Mouse (Mus musculus): ENCODE measurements around the gene Gm49398. TPM values are rescaled to one million over a fixed set of nuclear protein-coding genes. Genes with fewer than 3 reads are reported as not detected.

The Gm49398 gene
- polyA plus RNA-seq (2011; ENCODE audit: insufficient read depth, insufficient read length, low read depth, missing spikeins), result not detected in 2 replicates

DNA sequence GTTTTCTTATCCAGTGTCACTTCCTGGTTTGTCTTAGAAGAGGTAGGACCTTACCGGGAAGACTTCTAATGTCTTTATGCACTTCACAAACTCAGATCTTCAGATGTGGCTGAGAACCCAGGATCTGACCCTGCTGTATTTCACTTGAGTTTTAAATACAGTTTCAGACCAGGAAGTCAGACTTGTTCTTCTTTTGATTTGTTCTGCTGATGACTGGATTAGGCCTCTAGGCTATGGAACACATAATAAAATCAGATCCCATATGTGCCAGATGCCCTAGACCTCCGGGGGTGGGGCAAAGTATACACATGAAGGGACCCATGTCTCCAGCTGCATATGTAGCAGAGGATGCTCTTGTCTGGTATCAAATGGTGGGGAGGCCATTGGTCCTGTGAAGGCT lies at the start of gene Gm49398:
TSS of gene Gm49398 (minus strand) at position 101 of the 400 bp plus-strand sequence.
- no peak within 1 kb of the TSS for H3K27ac ChIP-seq (ENCODE audit: insufficient read depth, low read length)
- no peak within 1 kb of the TSS for H3K9ac ChIP-seq (ENCODE audit: low read depth, poor library complexity, severe bottlenecking)
- no peaks in the 10 kb centered on the region for H3K9me3 ChIP-seq (replicated peaks; ENCODE audit: control insufficient read depth, insufficient read depth, low read length, poor library complexity, severe bottlenecking)
- no peak within 1 kb of the TSS for H3K4me3 ChIP-seq (ENCODE audit: low read depth, low read length)
- no peaks in the 10 kb centered on the region for H3K36me3 ChIP-seq (ENCODE audit: control insufficient read depth, insufficient read depth, low read length, poor library complexity, severe bottlenecking)
- no peaks in the 10 kb centered on the region for H3K4me1 ChIP-seq (ENCODE audit: control insufficient read depth, insufficient read depth, low read length)
- no peaks in the 10 kb centered on the region for H3K27me3 ChIP-seq (ENCODE audit: control insufficient read depth, insufficient read depth, low read length, poor library complexity, severe bottlenecking)
- TF ChIP-seq POLR2A (IDR thresholded peaks at IDR 0.05; ENCODE audit: insufficient read depth, low read length), result no peak
- no peak for TF ChIP-seq CTCF (IDR thresholded peaks at IDR 0.05; ENCODE audit: low read depth, low read length)
- TF ChIP-seq EP300 (IDR thresholded peaks at IDR 0.05; ENCODE audit: insufficient read depth, low read depth, low read length), result no peak

DNA sequence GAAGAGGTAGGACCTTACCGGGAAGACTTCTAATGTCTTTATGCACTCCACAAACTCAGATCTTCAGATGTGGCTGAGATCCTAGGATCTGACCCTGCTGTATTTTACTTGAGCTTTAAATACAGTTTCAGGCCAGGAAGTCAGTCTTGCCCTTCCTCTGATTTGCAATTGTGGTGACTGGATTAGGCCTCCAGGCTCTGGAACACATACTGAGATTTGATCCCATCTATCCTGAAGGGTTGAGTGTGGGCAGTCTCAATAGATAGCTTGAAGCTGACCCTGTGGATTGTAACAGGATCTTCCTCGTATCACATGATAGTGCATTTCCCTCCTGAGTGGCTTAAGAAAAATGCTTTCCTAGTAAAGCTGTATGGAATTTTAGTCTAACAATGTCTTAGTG lies 33.4 kb downstream of the Gm49398 start, which contains the start of gene Cts8:
TSS of gene Cts8 (minus strand) at position 101 of the 400 bp plus-strand sequence.
- Histone ChIP-seq H3K27ac (ENCODE audit: insufficient read depth, low read length) (no peak within 1 kb of the TSS), H3K9me3 (replicated peaks; ENCODE audit: control insufficient read depth, insufficient read depth, low read length, poor library complexity, severe bottlenecking) (no peaks in the 10 kb centered on the region), H3K4me1 (ENCODE audit: control insufficient read depth, insufficient read depth, low read length) (no peaks in the 10 kb centered on the region), H3K27me3 (ENCODE audit: control insufficient read depth, insufficient read depth, low read length, poor library complexity, severe bottlenecking) (no peaks in the 10 kb centered on the region), H3K36me3 (ENCODE audit: control insufficient read depth, insufficient read depth, low read length, poor library complexity, severe bottlenecking) (no peaks in the 10 kb centered on the region), H3K4me3 (ENCODE audit: low read depth, low read length) (no peak within 1 kb of the TSS), H3K9ac (ENCODE audit: low read depth, poor library complexity, severe bottlenecking) (no peak within 1 kb of the TSS)
- TF ChIP-seq EP300 (IDR thresholded peaks at IDR 0.05; ENCODE audit: insufficient read depth, low read depth, low read length) (no peak), POLR2A (IDR thresholded peaks at IDR 0.05; ENCODE audit: insufficient read depth, low read length) (no peak), CTCF (IDR thresholded peaks at IDR 0.05; ENCODE audit: low read depth, low read length) (no peak)

DNA sequence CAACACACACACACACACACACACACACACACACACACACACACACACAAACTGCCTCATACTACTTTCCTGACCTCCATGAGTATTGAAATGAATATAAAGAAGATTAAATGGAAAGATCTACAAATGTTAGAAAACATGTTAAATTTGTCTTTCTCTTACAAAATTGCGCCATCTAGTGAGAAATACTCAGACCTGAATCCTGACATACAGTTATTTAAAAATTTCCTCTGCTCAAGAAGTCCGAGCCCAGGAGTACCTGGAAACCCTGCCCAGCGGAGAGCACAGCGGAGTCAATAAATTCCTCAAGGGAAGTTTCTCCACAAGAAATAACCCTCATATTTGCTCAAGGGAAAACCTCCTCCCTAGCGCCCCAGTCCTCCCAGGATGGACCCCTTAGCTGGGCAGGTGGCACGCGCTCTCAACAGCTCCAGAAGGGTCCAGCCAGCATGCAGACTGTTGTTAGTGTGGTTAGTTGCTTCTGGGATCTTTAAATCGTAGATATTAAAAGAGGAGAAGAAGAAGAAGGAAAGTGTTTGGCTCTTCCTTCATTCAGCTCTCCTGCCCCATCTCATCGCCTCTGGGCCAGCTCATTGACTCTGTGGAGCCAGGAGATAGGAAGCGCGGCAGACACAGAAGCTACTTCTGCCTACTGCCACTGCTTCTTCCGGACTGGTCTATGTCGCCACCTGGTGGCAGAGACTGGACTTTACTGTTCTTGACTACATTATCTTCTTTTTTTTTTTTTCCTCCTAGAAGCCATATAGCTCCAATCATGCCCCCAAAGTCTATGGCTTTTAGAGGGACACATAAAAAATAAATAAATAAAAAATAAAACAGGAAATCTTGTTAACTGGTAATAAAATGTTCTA lies 47.3 kb downstream of the Gm49398 start:
- Histone ChIP-seq H3K4me3 (ENCODE audit: low read depth, low read length) (no peak overlapping the region), H3K9ac (ENCODE audit: low read depth, poor library complexity, severe bottlenecking) (no peak overlapping the region), H3K4me1 (ENCODE audit: control insufficient read depth, insufficient read depth, low read length) (no peaks in the 10 kb centered on the region), H3K9me3 (replicated peaks; ENCODE audit: control insufficient read depth, insufficient read depth, low read length, poor library complexity, severe bottlenecking) (no peaks in the 10 kb centered on the region; the same call in 1 of the 2 replicates), H3K27ac (ENCODE audit: insufficient read depth, low read length) (no peak overlapping the region), H3K27me3 (ENCODE audit: control insufficient read depth, insufficient read depth, low read length, poor library complexity, severe bottlenecking) (no peaks in the 10 kb centered on the region), H3K36me3 (ENCODE audit: control insufficient read depth, insufficient read depth, low read length, poor library complexity, severe bottlenecking) (no peaks in the 10 kb centered on the region)
- TF ChIP-seq CTCF (IDR thresholded peaks at IDR 0.05; ENCODE audit: low read depth, low read length) (peak; percentile 40), EP300 (IDR thresholded peaks at IDR 0.05; ENCODE audit: insufficient read depth, low read depth, low read length) (no peak)

DNA sequence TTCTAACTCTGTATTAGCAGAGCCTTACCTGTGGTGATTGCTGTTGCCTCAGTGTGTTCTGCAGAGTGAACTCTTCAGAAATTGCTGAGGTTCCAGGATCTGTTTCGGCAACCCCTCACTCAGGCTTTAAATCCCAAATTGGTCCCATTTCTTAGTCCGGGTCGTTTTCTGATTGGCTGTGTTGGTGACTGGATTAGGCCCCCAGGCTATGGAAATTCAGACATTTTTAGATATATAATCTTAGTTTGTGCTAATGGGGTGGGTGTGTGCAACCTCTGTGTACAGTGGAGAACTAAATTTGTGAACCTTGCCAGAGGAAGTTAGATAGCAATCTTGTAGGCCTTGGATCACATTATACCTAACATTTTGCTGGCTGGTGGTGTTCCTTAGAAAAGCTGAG lies 85.3 kb downstream of the Gm49398 start, which contains the start of gene Cts6:
TSS of gene Cts6 (minus strand) at position 101 of the 400 bp plus-strand sequence.
- no peaks in the 10 kb centered on the region for H3K9me3 ChIP-seq (replicated peaks; ENCODE audit: control insufficient read depth, insufficient read depth, low read length, poor library complexity, severe bottlenecking)
- no peaks in the 10 kb centered on the region for H3K27me3 ChIP-seq (ENCODE audit: control insufficient read depth, insufficient read depth, low read length, poor library complexity, severe bottlenecking)
- no peaks in the 10 kb centered on the region for H3K4me1 ChIP-seq (ENCODE audit: control insufficient read depth, insufficient read depth, low read length)
- TF ChIP-seq CTCF (IDR thresholded peaks at IDR 0.05; ENCODE audit: low read depth, low read length) (no peak), POLR2A (IDR thresholded peaks at IDR 0.05; ENCODE audit: insufficient read depth, low read length) (no peak), EP300 (IDR thresholded peaks at IDR 0.05; ENCODE audit: insufficient read depth, low read depth, low read length) (no peak)
- H3K27ac ChIP-seq (ENCODE audit: insufficient read depth, low read length), result no peak within 1 kb of the TSS
- H3K4me3 ChIP-seq (ENCODE audit: low read depth, low read length), result no peak within 1 kb of the TSS
- no peak within 1 kb of the TSS for H3K9ac ChIP-seq (ENCODE audit: low read depth, poor library complexity, severe bottlenecking)
- no peaks in the 10 kb centered on the region for H3K36me3 ChIP-seq (ENCODE audit: control insufficient read depth, insufficient read depth, low read length, poor library complexity, severe bottlenecking)

Other genes with a start within 250 kb of the Gm49398 start
- 0.65 and 1.4 TPM in 2 replicates for gene Ctsq, start 248.2 kb downstream of the Gm49398 start, polyA plus RNA-seq (2011; ENCODE audit: insufficient read depth, insufficient read length, low read depth, missing spikeins)
- gene Ctsr, start 124.6 kb downstream of the Gm49398 start, polyA plus RNA-seq (2011; ENCODE audit: insufficient read depth, insufficient read length, low read depth, missing spikeins), result 0.70 TPM in 1 of 2 replicates, not detected in the other
- not detected in 2 replicates for gene Cts6, start 85.4 kb downstream of the Gm49398 start, polyA plus RNA-seq (2011; ENCODE audit: insufficient read depth, insufficient read length, low read depth, missing spikeins)
- not detected in 2 replicates for gene Cts8, start 33.5 kb downstream of the Gm49398 start, polyA plus RNA-seq (2011; ENCODE audit: insufficient read depth, insufficient read length, low read depth, missing spikeins)
- not detected in 2 replicates for gene Cts7, start 69.4 kb upstream of the Gm49398 start, polyA plus RNA-seq (2011; ENCODE audit: insufficient read depth, insufficient read length, low read depth, missing spikeins)

Data from ES-Bruce4 (cell line).